Mouse (Mus musculus) MEL (cell line): ENCODE measurements at regions not wholly inside any gene's neighbourhood (a gene's known extent, or its start where the extent isn't known, plus 50 kb on each side); places are given as distances from the start of the nearest gene placed in this dataset.

Experiments
- HCFC1 ChIP-seq: IDR thresholded peaks from 2 replicates; pipeline ENCODE4 v1.6.1; 2012; ENCODE audit warnings: low read depth, mild to moderate bottlenecking, inconsistent platforms, low read length, improper control_type of control experiment, moderate library complexity
- MXI1 ChIP-seq: IDR thresholded peaks from 2 replicates; pipeline ENCODE4 v1.6.1; 2011; ENCODE audit warnings: mild to moderate bottlenecking, low read depth, low read length, improper control_type of control experiment
- POLR2A ChIP-seq, 2 experiments: IDR thresholded peaks; 2 replicates each; pipeline ENCODE4 v1.6.1; 2011 to 2012; ENCODE audit warnings: low read length in 2 of 2, mild to moderate bottlenecking in 2 of 2, control low read depth in 1 of 2, improper control_type of control experiment in 1 of 2, low read depth in 1 of 2, moderate library complexity in 1 of 2; ENCODE audit not compliant: control insufficient read depth in 1 of 2, insufficient read depth in 1 of 2, poor library complexity in 1 of 2
- ZMIZ1 ChIP-seq: IDR thresholded peaks from 2 replicates; pipeline ENCODE4 v1.6.1; 2012; ENCODE audit warnings: low read depth, mild to moderate bottlenecking, inconsistent platforms, low read length, improper control_type of control experiment, moderate library complexity

- TF ChIP-seq HCFC1 = no peak
- TF ChIP-seq POLR2A (IDR thresholded peaks at IDR 0.05; ENCODE audit: control insufficient read depth in 1 of 2, insufficient read depth in 1 of 2, low read depth in 1 of 2, low read length in 2 of 2, poor library complexity in 1 of 2) = no peak
- TF ChIP-seq MXI1 = no peak
- TF ChIP-seq ZMIZ1 = no peak
These were observed 247.6 kb upstream of the Habp2 start for GRCm38 (mm10) chr19:56039091-56040004.
